Mouse (Mus musculus) MEL-GATA-1-ER (cell line): ENCODE data around the gene Wdfy4.

Source experiments
- DNase-seq: peaks from one replicate; pipeline ENCODE4 v3.0.0-alpha.2; 2012; ENCODE audit warnings: low read depth; ENCODE audit errors: extremely low read depth

The Wdfy4 gene

GRCm38 (mm10) chr14:33078596-33078995 lies 106.7 kb downstream of the Wdfy4 start:
- DNase-seq = no peak

DNA sequence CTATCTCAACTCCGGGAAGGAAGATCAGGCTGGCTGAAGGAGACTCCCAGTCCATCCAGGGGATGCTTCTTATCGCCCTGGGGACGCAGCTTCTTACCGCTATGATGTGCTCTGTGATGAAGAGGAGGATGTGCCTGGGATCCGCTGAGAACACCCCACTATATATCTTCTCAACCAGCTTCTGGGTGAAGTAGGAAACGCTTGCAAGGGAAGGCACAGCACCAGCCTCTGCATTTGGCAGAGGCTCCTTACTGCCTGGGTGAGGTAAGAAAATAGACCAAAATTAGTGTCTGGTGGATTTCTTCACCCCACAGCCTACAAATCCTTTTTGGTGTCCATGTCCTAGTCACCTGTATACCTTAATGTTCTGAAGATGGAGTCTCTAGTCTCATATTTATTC lies 107.2 kb downstream of the Wdfy4 start:
- DNase-seq = no peak

DNA sequence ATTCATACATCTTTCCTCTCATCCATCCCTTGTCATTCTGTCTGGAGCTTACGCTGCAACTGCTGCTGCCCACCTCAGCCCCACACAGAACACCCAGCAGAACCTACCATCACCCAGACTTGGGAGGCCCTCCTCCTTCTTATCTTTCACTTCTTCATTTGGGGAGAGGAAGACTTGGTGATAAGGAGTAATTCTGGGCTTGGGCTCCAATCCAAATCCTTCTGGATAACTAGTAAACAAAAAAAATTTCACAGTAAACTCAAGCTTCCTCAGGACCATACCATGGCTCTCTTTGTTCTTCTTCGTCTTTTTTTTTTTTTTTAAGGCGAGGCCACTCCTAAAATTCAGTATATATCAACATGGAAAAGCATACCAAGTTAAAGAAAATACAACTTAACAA lies 112.0 kb downstream of the Wdfy4 start:
- DNase-seq = peak; percentile 9

GRCm38 (mm10) chr14:33072351-33072750 lies 113.0 kb downstream of the Wdfy4 start:
- no peak for DNase-seq

GRCm38 (mm10) chr14:33067676-33068075 lies 117.6 kb downstream of the Wdfy4 start:
- no peak for DNase-seq

GRCm38 (mm10) chr14:33062996-33063395 lies 122.3 kb downstream of the Wdfy4 start:
- no peak for DNase-seq

DNA sequence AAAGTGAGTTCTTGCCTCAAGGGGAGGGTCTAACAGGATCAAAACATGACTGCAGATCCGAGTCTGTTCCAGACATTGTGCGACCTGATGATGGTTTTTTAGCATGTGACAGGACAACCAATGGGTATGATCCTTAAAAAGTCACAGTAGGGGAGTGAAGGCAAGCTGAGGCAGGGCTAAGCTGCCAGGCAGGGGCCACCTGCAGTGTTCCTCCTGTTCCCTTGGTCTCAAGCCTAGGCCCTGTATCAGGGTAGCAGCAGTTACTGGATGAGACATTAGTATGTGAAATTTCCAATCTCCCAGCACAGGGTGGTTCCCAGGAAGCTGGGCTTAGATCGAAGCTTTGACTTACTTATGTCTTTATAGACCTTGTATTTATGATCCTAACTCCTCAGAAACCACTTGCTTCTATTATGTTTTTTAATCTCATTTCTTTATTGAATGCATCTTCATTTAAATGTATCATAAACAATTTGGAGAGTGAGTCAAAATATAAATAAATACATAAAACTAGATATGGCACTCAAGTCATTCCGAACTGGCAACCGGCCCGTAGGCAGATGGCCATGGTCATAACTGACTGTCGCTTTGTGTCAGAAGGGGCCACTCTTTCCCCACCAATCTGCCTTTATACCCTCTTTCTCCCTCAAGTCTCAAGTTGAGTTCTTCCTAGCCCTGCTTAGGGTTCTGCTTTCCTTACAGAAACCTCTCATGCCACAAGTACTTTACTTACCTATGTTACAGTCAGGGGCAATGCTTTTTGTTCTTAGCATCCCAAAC lies 126.2 kb downstream of the Wdfy4 start:
- DNase-seq = no peak

DNA sequence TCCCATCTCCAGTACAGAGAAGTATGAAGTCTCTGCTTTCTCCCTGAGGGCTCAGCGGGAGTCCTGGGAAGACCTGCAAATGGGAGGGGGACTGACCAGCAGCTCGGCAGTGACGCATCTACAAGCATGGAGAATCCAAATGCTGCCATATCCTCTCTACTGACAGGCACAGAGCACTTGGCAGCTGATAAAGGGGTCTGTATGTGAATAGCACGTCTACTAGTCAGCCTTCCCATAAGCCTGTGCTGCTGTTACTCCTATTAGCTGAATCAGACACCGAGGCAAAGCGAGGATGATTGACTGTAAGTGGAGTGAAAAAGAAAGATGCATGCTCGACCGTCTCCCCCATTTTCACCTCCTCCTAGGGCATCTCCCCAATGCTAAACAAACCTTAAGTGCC lies 131.9 kb downstream of the Wdfy4 start:
- DNase-seq = no peak

DNA sequence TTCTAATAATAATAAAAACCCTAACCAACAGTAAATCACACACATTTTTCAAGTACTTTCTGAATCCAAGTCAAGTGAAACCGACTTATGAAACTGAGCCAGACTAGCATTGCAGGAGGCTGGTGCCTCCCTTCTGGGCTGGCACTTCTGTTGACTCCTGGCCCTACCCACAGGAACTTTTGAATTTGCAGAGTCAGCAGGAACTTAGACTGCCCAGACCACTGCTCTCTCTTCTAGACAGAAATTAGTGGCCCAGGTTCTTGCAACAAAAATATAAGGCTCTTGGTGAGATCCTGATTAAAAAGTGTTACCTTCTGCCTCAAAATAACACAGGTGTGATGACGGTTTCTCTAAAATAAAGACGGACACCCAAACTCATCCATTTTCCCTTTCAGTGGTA lies 140.1 kb downstream of the Wdfy4 start:
- DNase-seq = no peak

DNA sequence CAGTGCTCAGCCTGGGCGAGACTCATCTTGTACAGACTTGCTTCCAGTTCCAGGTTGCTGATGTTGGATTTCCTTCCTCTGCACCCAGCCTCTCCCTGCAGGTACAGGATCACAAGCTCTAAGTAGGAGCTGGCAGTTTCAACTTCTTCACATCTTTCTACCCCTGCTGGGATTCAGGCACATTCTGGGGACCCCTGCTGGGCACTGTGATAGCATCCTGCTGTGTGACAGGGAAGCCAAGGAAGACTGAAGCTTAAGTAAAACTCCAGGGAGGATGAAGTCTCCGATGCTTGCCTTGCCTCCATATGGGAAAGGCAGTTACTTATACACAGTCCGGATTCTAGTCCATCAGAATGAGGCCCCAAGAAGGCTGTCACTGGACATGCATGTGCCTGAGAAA lies 148.5 kb downstream of the Wdfy4 start:
- no peak for DNase-seq

- DNase-seq = no peak
These were observed 149.9 kb downstream of the Wdfy4 start for GRCm38 (mm10) chr14:33035386-33035785.

DNA sequence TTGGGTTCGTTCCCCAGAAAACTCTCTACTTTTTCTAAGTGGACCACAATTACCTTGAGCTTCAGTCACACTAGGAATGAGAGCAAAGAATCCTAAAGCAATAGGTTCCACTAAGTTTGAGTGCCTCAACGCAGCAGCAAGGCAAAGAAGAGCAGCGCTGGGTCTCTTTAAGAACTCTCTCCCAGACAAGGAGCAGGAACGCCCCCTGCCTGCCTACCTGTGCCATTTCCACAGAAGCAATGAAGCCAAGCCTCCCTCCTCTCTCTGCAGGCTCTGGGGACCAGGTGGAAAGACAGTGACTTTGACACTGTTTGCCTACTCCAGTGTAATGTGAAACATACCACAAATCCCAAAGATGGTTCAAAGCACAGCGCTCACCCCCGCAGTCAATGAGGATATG lies 151.9 kb downstream of the Wdfy4 start:
- DNase-seq = no peak

- no peak for DNase-seq
These were observed 154.5 kb downstream of the Wdfy4 start for GRCm38 (mm10) chr14:33030849-33031248.

DNA sequence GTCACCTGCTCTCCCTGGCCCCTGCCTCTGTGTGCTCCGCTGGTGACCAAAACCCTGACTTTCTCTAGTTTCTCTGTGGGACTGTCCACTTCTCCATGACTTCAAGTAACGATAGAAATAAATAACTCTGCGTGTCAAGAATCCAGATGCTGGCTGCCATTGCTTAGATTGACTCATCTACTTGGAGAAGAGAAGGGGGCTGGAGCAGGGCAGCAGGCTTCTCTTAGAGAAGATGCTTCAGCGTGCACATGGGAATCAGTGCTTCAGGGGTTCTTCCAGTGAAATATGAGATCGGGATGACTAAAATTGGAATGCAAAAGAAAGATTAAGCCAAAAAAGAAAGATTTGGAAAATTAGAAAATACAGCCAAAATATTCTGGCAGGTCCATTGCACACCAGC lies 165.7 kb downstream of the Wdfy4 start:
- no peak for DNase-seq

DNA sequence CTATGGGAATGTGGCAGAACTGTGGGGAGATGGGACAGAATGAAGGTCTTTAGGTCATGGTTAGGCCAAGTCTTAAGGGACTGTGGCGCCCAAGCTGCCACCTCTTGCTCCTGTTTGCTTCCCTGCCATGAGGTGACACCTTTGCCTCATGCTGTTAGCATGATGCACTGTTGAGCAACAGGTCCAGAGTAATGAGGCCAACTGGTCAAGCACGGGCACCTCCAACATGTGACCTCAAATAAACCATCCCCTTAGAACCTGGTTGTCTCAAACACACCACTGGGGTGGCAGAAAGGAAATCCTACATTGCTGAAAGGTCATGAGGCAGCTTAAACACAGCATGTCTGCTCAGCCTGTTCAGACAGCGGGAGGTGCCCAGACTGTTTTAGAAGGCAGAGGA lies 166.3 kb downstream of the Wdfy4 start:
- DNase-seq = no peak

- DNase-seq = no peak
These were observed 177.7 kb downstream of the Wdfy4 start for GRCm38 (mm10) chr14:33007638-33008037.

GRCm38 (mm10) chr14:33005114-33005513 lies 180.2 kb downstream of the Wdfy4 start:
- DNase-seq = no peak

DNA sequence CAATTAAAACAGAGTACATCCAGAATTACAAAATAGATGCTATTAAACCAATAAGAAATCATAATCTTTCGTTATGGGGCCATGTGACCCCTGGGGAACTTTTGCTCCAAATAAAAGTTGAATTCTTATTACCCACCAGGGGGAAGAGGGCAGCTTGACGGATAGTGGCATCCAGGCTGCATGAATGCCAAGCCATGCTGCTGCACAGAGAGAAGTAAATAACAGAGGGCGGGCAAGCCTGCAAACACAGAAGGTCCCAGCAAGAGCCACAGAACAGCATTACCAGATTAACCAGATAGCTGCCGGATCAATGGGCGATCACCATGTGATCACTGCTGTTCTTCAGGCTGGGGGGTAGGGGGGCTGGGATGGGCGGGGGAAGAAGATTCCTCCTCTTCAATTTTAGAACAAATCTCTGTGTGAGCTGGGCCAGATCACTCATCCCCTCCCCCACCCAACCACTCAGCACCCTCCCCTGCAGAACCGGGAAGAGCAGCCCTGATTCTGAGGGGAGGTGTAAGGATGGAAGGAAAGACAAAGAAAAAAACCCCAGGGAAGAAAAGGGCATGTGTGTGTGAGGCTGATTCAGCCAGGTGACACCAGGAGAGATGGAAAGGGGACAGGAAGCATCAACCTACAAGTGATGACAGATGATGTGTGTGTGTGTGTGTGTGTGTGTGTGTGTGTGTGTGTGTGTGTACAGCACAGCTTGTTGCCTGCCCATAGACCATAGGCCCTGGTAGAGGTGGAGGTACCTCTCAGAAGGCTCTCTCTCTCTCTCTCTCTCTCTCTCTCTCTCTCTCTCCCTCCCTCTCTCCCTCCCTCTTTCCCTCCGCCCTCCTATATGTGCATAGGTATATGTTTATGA lies 185.0 kb downstream of the Wdfy4 start:
- no peak for DNase-seq

GRCm38 (mm10) chr14:32999511-32999910 lies 185.8 kb downstream of the Wdfy4 start:
- DNase-seq = no peak

- no peak for DNase-seq
These were observed 190.2 kb downstream of the Wdfy4 start for GRCm38 (mm10) chr14:32994954-32995636.

DNA sequence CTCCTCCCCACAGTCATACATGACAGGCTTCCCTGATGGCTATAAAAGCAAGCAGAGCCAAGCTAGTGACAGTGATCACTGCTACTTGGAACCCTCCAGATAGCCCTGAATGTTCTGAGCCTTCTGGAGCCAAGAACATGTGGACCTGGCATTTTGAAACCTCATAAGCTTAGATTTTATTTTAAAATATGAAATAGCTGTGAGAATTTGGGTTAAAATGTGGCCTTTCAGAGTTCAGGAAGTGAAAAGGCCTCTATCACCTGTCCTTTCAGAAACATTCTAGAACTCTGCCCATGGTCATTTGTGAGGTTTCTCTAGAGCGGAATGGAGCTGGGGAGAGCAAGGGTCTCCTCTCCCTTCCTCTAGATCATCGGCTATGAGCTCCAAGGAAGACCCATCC lies 194.2 kb downstream of the Wdfy4 start, which contains the start of gene Lrrc18:
Lrrc18 (plus strand) TSS at position 301 of the 400 bp plus-strand sequence.
- DNase-seq = no peak

- no peak for DNase-seq
These were observed 198.6 kb downstream of the Wdfy4 start for GRCm38 (mm10) chr14:32986659-32987058.
